ENCODE assay signal across 27 mouse cellular contexts in genomic region chr16:18611752-18612151, GRCm38 (mm10). TPM values are rescaled to one million over a fixed set of nuclear protein-coding genes. Genes with fewer than 3 reads are reported as not detected.
DNase-seq lines count a peak whose midpoint lies in the region; ATAC-seq and TF ChIP-seq lines count a peak whose summit lies in the region.
"Had no signal": no experiment of that assay in that cellular context is flagged by ENCODE, and none has a peak within 500 bp of the region (broad histone marks: within the 10 kb centered on the region; RNA-seq: fewer than 3 reads in every experiment).

No protein-coding gene starts in this region.

- no peak for DNase-seq in hindbrain, postnatal 0 days (ENCODE audit: low spot score)
- peak; percentile 59 for DNase-seq in lung, postnatal 10 days
- DNase-seq in lung, adult 2 months, result no peak
- no peak for DNase-seq in thymus, postnatal 10 days (ENCODE audit: low spot score in 2 of 2)
- no peak for DNase-seq in midbrain, embryonic 11.5 days (ENCODE audit: low spot score, missing footprints)
- DNase-seq: adrenal gland, adult 2 months; B cell, adult 2 months; cerebellum, adult 11-12 months; cerebellum, postnatal 10 days; heart, postnatal 10 days; liver; right cerebral cortex, postnatal 14 days; thymus, postnatal 14 days had no signal

- H3K4me1 ChIP-seq in hindbrain, embryonic 12.5 days, result peaks cover 25% of the 10 kb centered on the region
- no peaks in the 10 kb centered on the region for H3K4me1 ChIP-seq in hindbrain, postnatal 0 days (ENCODE audit: insufficient read depth, low read length)
- H3K4me1 ChIP-seq in lung, adult 2 months (ENCODE audit: control insufficient read depth, insufficient read depth, low read length), result no peaks in the 10 kb centered on the region
- peaks cover 23% of the 10 kb centered on the region for H3K4me1 ChIP-seq in limb, embryonic 13.5 days
- peaks cover 4% of the 10 kb centered on the region; the same call in 1 of the 2 replicates for H3K4me1 ChIP-seq in midbrain, embryonic 11.5 days (ENCODE audit: control insufficient read depth, insufficient read depth, low read length)
- H3K4me1 ChIP-seq: hindbrain, embryonic 15.5 days; liver, embryonic 15.5 days had no signal

- H3K4me2 ChIP-seq in hindbrain, embryonic 12.5 days (replicated peaks), result no peak overlapping the region
- no peak overlapping the region for H3K4me2 ChIP-seq in hindbrain, postnatal 0 days (ENCODE audit: low read depth, low read length)
- H3K4me2 ChIP-seq in limb, embryonic 13.5 days (replicated peaks), result no peak overlapping the region
- H3K4me2 ChIP-seq in midbrain, embryonic 11.5 days, result no peak overlapping the region
- H3K4me2 ChIP-seq: forebrain, embryonic 12.5 days; heart, embryonic 12.5 days; hindbrain, embryonic 15.5 days; kidney, embryonic 15.5 days; liver, embryonic 15.5 days had no signal

- H3K27me3 ChIP-seq in hindbrain, embryonic 12.5 days, result peaks cover 60% of the 10 kb centered on the region
- 0 out of 2 replicates have a peak, but pooled peaks cover 5% of the 10 kb centered on the region for H3K27me3 ChIP-seq in hindbrain, postnatal 0 days (ENCODE audit: insufficient read depth, low read length)
- peaks cover 62% of the 10 kb centered on the region for H3K27me3 ChIP-seq in limb, embryonic 13.5 days
- peaks cover 9% of the 10 kb centered on the region for H3K27me3 ChIP-seq in midbrain, embryonic 11.5 days (ENCODE audit: control insufficient read depth, insufficient read depth, low read length)

- no peaks in the 10 kb centered on the region for H3K36me3 ChIP-seq in hindbrain, embryonic 12.5 days
- H3K36me3 ChIP-seq in hindbrain, postnatal 0 days (ENCODE audit: insufficient read depth, low read length), result no peaks in the 10 kb centered on the region
- H3K36me3 ChIP-seq in limb, embryonic 13.5 days, result no peaks in the 10 kb centered on the region
- no peaks in the 10 kb centered on the region for H3K36me3 ChIP-seq in midbrain, embryonic 11.5 days (ENCODE audit: control insufficient read depth, insufficient read depth, low read length)
- H3K36me3 ChIP-seq: forebrain, embryonic 12.5 days; heart, embryonic 12.5 days; hindbrain, embryonic 15.5 days; kidney, embryonic 15.5 days; liver, embryonic 15.5 days had no signal

- TF ChIP-seq POLR2A in lung, adult 2 months (IDR thresholded peaks at IDR 0.05; ENCODE audit: borderline replicate concordance, extremely low read depth, low read depth, low read length), result no peak

- H3K9me3 ChIP-seq in hindbrain, embryonic 12.5 days (replicated peaks), result no peaks in the 10 kb centered on the region
- H3K9me3 ChIP-seq in hindbrain, postnatal 0 days (ENCODE audit: low read length), result no peaks in the 10 kb centered on the region
- no peaks in the 10 kb centered on the region for H3K9me3 ChIP-seq in limb, embryonic 13.5 days
- no peaks in the 10 kb centered on the region for H3K9me3 ChIP-seq in midbrain, embryonic 11.5 days (ENCODE audit: control insufficient read depth, low read length)
- H3K9me3 ChIP-seq: forebrain, embryonic 12.5 days; heart, embryonic 12.5 days; hindbrain, embryonic 15.5 days; kidney, embryonic 15.5 days; liver, embryonic 15.5 days had no signal

- ATAC-seq in hindbrain, embryonic 12.5 days (ENCODE audit: low FRiP score), result 0 out of 2 replicates have a peak, but pooled peaks have one; percentile 39
- ATAC-seq in hindbrain, postnatal 0 days, result no peak
- no peak for ATAC-seq in limb, embryonic 13.5 days (ENCODE audit: low FRiP score, low read depth)
- ATAC-seq in midbrain, embryonic 11.5 days (ENCODE audit: low FRiP score), result no peak
- ATAC-seq: intestine, postnatal 0 days; midbrain, embryonic 16.5 days had no signal

- 35% methylated on average over 13 of the region's 13 CpGs for WGBS in hindbrain, embryonic 12.5 days
- 64% methylated on average over 13 of the region's 13 CpGs for WGBS in hindbrain, postnatal 0 days
- 62% methylated on average over 13 of the region's 13 CpGs for WGBS in lung, adult 2 months
- WGBS in limb, embryonic 13.5 days, result 29% methylated on average over 13 of the region's 13 CpGs
- WGBS in midbrain, embryonic 11.5 days, result 83% methylated on average over 13 of the region's 13 CpGs

- H3K27ac ChIP-seq in hindbrain, embryonic 12.5 days, result no peak overlapping the region
- no peak overlapping the region for H3K27ac ChIP-seq in hindbrain, postnatal 0 days
- no peak overlapping the region for H3K27ac ChIP-seq in limb, embryonic 13.5 days
- H3K27ac ChIP-seq in midbrain, embryonic 11.5 days (ENCODE audit: low read depth, low read length), result no peak overlapping the region
- H3K27ac ChIP-seq: forebrain, embryonic 12.5 days; hindbrain, embryonic 15.5 days; kidney, embryonic 15.5 days; liver, embryonic 15.5 days; macrophage had no signal

- H3K4me3 ChIP-seq in hindbrain, embryonic 12.5 days, result no peak overlapping the region
- no peak overlapping the region for H3K4me3 ChIP-seq in hindbrain, postnatal 0 days (ENCODE audit: low read length)
- no peak overlapping the region for H3K4me3 ChIP-seq in lung, adult 2 months (replicated peaks; ENCODE audit: extremely low read depth, low read depth, low read length)
- no peak overlapping the region for H3K4me3 ChIP-seq in limb, embryonic 13.5 days
- H3K4me3 ChIP-seq in midbrain, embryonic 11.5 days (ENCODE audit: low read depth, low read length), result no peak overlapping the region
- H3K4me3 ChIP-seq: forebrain, embryonic 12.5 days; heart, embryonic 12.5 days; hindbrain, embryonic 15.5 days; kidney, embryonic 15.5 days; liver, embryonic 15.5 days; myocyte had no signal

- H3K9ac ChIP-seq in hindbrain, embryonic 12.5 days, result no peak overlapping the region
- H3K9ac ChIP-seq in hindbrain, postnatal 0 days (replicated peaks; ENCODE audit: low read length), result no peak overlapping the region
- H3K9ac ChIP-seq in limb, embryonic 13.5 days, result 0 out of 2 replicates have a peak overlapping the region, but pooled peaks have one; percentile 5
- no peak overlapping the region for H3K9ac ChIP-seq in midbrain, embryonic 11.5 days (ENCODE audit: low read length)
- H3K9ac ChIP-seq: forebrain, embryonic 12.5 days; heart, embryonic 12.5 days; hindbrain, embryonic 15.5 days; kidney, embryonic 15.5 days; liver, embryonic 15.5 days had no signal

- no peak for TF ChIP-seq CTCF in hindbrain, postnatal 0 days (IDR thresholded peaks at IDR 0.05; ENCODE audit: low read depth)
- TF ChIP-seq CTCF in lung, adult 2 months (IDR thresholded peaks at IDR 0.05; ENCODE audit: insufficient read depth, low read length), result no peak

RNA-seq across cellular contexts. Expression of gene Gp1bb, which starts 10.5 kb away (rescaled TPM):
- 10.1 and 11.1 TPM in 2 replicates for polyA plus RNA-seq in hindbrain, embryonic 12.5 days (2016; fragmentation: Nextera tagmentation; extraction: Ambion mirVana)
- 29.3 and 30.8 TPM in 2 replicates for total RNA-seq in hindbrain, postnatal 0 days (2014; rRNA removed)
- 7.6 and 10.1 TPM in 2 replicates for polyA plus RNA-seq in hindbrain, postnatal 0 days (2015; fragmentation: Nextera tagmentation; extraction: Ambion mirVana)
- polyA plus RNA-seq in lung, adult 2 months (2012; rRNA removed), result 9.7 and 15.5 TPM in 2 replicates
- polyA plus RNA-seq in limb, embryonic 13.5 days (2015; fragmentation: Nextera tagmentation; extraction: Ambion mirVana), result 2.6 and 3.6 TPM in 2 replicates
- polyA plus RNA-seq in midbrain, embryonic 11.5 days (2014; fragmentation: Nextera tagmentation; extraction: Ambion mirVana), result 6.4 and 6.5 TPM in 2 replicates
- total RNA-seq: adrenal gland, adult 2 months; CH12.LX; gastrocnemius, adult 18-20 months had no signal

RNA-seq across cellular contexts. Expression of gene Gm49601, which starts 14.5 kb away (rescaled TPM):
- polyA plus RNA-seq in hindbrain, embryonic 12.5 days (2016; fragmentation: Nextera tagmentation; extraction: Ambion mirVana), result 12.6 and 13.5 TPM in 2 replicates
- 23.8 and 24.0 TPM in 2 replicates for total RNA-seq in hindbrain, postnatal 0 days (2014; rRNA removed)
- polyA plus RNA-seq in hindbrain, postnatal 0 days (2015; fragmentation: Nextera tagmentation; extraction: Ambion mirVana), result 3.1 and 4.0 TPM in 2 replicates
- polyA plus RNA-seq in lung, adult 2 months (2012; rRNA removed), result 3.6 and 9.4 TPM in 2 replicates
- polyA plus RNA-seq in limb, embryonic 13.5 days (2015; fragmentation: Nextera tagmentation; extraction: Ambion mirVana), result 5.9 and 6.0 TPM in 2 replicates
- polyA plus RNA-seq in midbrain, embryonic 11.5 days (2014; fragmentation: Nextera tagmentation; extraction: Ambion mirVana), result 1.7 and 3.3 TPM in 2 replicates
- polyA plus RNA-seq: macrophage had no signal

RNA-seq across cellular contexts. Expression of gene Sept5, which starts 18.0 kb away (rescaled TPM):
- polyA plus RNA-seq in hindbrain, embryonic 12.5 days (2016; fragmentation: Nextera tagmentation; extraction: Ambion mirVana), result 98.7 and 105 TPM in 2 replicates
- total RNA-seq in hindbrain, postnatal 0 days (2014; rRNA removed), result 286 and 335 TPM in 2 replicates
- polyA plus RNA-seq in hindbrain, postnatal 0 days (2015; fragmentation: Nextera tagmentation; extraction: Ambion mirVana), result 186 and 195 TPM in 2 replicates
- 9.0 and 22.0 TPM in 2 replicates for polyA plus RNA-seq in lung, adult 2 months (2012; rRNA removed)
- polyA plus RNA-seq in limb, embryonic 13.5 days (2015; fragmentation: Nextera tagmentation; extraction: Ambion mirVana), result 37.0 and 41.7 TPM in 2 replicates
- polyA plus RNA-seq in midbrain, embryonic 11.5 days (2014; fragmentation: Nextera tagmentation; extraction: Ambion mirVana), result 40.7 and 52.0 TPM in 2 replicates

RNA-seq across cellular contexts. Expression of gene Tbx1, which starts 21.3 kb away (rescaled TPM):
- 15.4 and 15.5 TPM in 2 replicates for polyA plus RNA-seq in hindbrain, embryonic 12.5 days (2016; fragmentation: Nextera tagmentation; extraction: Ambion mirVana)
- 0.37 and 4.0 TPM in 2 replicates for total RNA-seq in hindbrain, postnatal 0 days (2014; rRNA removed)
- polyA plus RNA-seq in hindbrain, postnatal 0 days (2015; fragmentation: Nextera tagmentation; extraction: Ambion mirVana), result 0.51 and 0.92 TPM in 2 replicates
- 32.5 and 38.4 TPM in 2 replicates for polyA plus RNA-seq in lung, adult 2 months (2012; rRNA removed)
- 5.5 and 6.0 TPM in 2 replicates for polyA plus RNA-seq in limb, embryonic 13.5 days (2015; fragmentation: Nextera tagmentation; extraction: Ambion mirVana)
- polyA plus RNA-seq in midbrain, embryonic 11.5 days (2014; fragmentation: Nextera tagmentation; extraction: Ambion mirVana), result 0.63 and 0.87 TPM in 2 replicates
- total RNA-seq: MEL had no signal
- polyA plus RNA-seq: macrophage had no signal
